Mouse (Mus musculus) cerebellum, adult 2 months (tissue): ENCODE data around the gene H2-Q4. TPM values are rescaled to one million over a fixed set of nuclear protein-coding genes. Genes with fewer than 3 reads are reported as not detected.
A peak's percentile ranks its signal among the peaks of the same experiment; 100 is the strongest.
"Not testable (repeated sequence)": the region's sequence is repeated elsewhere in the genome, so short reads cannot be mapped to it uniquely, and the experiment has no call there.

Experiments used
- DNase-seq, 2 experiments: peaks; one replicate each; pipeline ENCODE4 v3.0.0; 2021
- H3K27ac ChIP-seq: fragments of 200-500 bp; 2 replicates; pipeline ENCODE4 v1.5.1; 2012; ENCODE audit warnings: low read length, control low read depth, inconsistent platforms; ENCODE audit not compliant: insufficient read depth
- H3K27me3 ChIP-seq: fragments of 200-500 bp; 2 replicates; pipeline ENCODE4 v1.6.1; 2012; ENCODE audit warnings: inconsistent platforms, mild to moderate bottlenecking, low read length, moderate library complexity; ENCODE audit not compliant: control insufficient read depth, insufficient read depth
- H3K4me1 ChIP-seq: fragments of 200-500 bp; 2 replicates; pipeline ENCODE4 v1.6.1; 2011; ENCODE audit warnings: low read length; ENCODE audit not compliant: control insufficient read depth, insufficient read depth
- H3K4me3 ChIP-seq: fragments of 200-500 bp; replicated peaks from 2 replicates; pipeline ENCODE3; 2011; ENCODE audit warnings: mild to moderate bottlenecking, low read depth, low read length, control low read depth; ENCODE audit not compliant: insufficient read depth
- CTCF ChIP-seq: fragments of 200-500 bp; IDR thresholded peaks from 2 replicates; pipeline ENCODE4 v1.5.1; 2011; ENCODE audit warnings: low read depth, mild to moderate bottlenecking, control low read depth, low read length, moderate library complexity, borderline replicate concordance; ENCODE audit not compliant: insufficient read depth
- POLR2A ChIP-seq: fragments of 200-500 bp; IDR thresholded peaks from 2 replicates; pipeline ENCODE4 v1.6.1; 2011; ENCODE audit warnings: low read length, control low read depth, borderline replicate concordance; ENCODE audit not compliant: insufficient read depth
- WGBS: fragments of 180-500 bp; shearing (Covaris S2); methylation state at CpG from one replicate; pipeline ENCODE4 v1.1.7; 2018; 5-methylcytosine and 5-hydroxymethylcytosine counted together
- polyA plus RNA-seq: library from polyadenylated mRNA; depleted of rRNA; stranded (reverse); fragments of >200 nt; gene quantifications from 2 replicates; pipeline ENCODE4 v1.2.3, GENCODE M21; 2012; rRNA removed

The H2-Q4 gene
- 5.1 and 7.0 TPM in 2 replicates for polyA plus RNA-seq

GRCm38 (mm10) chr17:35379369-35379728 is at the start of gene H2-Q4:
H2-Q4 (plus strand) TSS chr17:35379617.
- DNase-seq, result peak; percentile 58 to 64
- 2% methylated on average over 16 of the region's 16 CpGs for WGBS
- H3K27ac ChIP-seq, result no peak within 1 kb of the TSS
- H3K4me1 ChIP-seq, result no peaks in the 10 kb centered on the region
- H3K4me3 ChIP-seq, result peak within 1 kb of the TSS; percentile 52
- TF ChIP-seq POLR2A, result no peak
- no peak for TF ChIP-seq CTCF
- no peaks in the 10 kb centered on the region; the same call in 1 of the 2 replicates for H3K27me3 ChIP-seq

GRCm38 (mm10) chr17:35329714-35330113 is 49.7 kb upstream of the H2-Q4 start:
- H3K4me3 ChIP-seq, H3K27ac ChIP-seq, DNase-seq, H3K27me3 ChIP-seq, H3K4me1 ChIP-seq: not testable (repeated sequence)
- WGBS, result 53% methylated on average over 3 of the region's 3 CpGs

GRCm38 (mm10) chr17:35331546-35331945 is 47.9 kb upstream of the H2-Q4 start:
- 56% methylated on average over 6 of the region's 6 CpGs for WGBS
- not testable (repeated sequence) for H3K4me1 ChIP-seq, H3K27me3 ChIP-seq, DNase-seq, H3K4me3 ChIP-seq, H3K27ac ChIP-seq

DNA sequence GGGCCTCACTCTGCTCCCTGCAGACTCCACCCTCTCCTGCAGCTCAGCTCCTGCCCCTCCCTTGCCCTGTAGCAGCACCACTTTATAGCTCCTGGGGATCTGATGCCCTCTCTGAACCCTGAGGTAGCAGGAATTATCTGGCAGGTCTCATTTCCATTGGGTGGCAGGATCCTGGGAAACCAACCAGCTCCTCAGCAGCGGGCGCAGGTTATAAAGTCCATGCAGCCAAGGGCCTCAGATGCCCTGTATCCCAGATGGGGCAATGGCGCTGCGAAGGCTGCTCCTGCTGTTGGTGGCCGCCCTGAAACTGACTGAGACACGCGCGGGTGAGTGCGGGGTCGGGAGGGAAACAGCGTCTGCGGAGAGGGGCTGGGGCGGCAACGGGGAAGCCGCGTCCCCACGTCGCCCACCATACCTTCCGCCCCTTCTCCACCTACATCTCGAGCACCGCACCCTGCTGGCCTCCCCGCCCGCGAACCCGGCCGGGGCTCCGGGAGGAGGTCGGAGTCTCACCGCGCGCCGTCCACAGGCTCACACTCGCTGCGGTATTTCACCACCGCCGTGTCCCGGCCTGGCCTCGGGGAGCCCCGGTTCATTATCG is 37.2 kb upstream of the H2-Q4 start, which contains the start of gene H2-Q2:
Gene H2-Q2, plus strand, starts transcription at position 172 of the 601 bp plus-strand sequence.
- 2% methylated on average over 40 of the region's 40 CpGs for WGBS
- H3K27ac ChIP-seq, result no peak within 1 kb of the TSS
- DNase-seq, result no peak
- TF ChIP-seq POLR2A (no peak), CTCF (no peak)
- peak within 1 kb of the TSS; percentile 35 for H3K4me3 ChIP-seq
- H3K27me3 ChIP-seq, result no peaks in the 10 kb centered on the region; the same call in 1 of the 2 replicates
- H3K4me1 ChIP-seq, result no peaks in the 10 kb centered on the region

DNA sequence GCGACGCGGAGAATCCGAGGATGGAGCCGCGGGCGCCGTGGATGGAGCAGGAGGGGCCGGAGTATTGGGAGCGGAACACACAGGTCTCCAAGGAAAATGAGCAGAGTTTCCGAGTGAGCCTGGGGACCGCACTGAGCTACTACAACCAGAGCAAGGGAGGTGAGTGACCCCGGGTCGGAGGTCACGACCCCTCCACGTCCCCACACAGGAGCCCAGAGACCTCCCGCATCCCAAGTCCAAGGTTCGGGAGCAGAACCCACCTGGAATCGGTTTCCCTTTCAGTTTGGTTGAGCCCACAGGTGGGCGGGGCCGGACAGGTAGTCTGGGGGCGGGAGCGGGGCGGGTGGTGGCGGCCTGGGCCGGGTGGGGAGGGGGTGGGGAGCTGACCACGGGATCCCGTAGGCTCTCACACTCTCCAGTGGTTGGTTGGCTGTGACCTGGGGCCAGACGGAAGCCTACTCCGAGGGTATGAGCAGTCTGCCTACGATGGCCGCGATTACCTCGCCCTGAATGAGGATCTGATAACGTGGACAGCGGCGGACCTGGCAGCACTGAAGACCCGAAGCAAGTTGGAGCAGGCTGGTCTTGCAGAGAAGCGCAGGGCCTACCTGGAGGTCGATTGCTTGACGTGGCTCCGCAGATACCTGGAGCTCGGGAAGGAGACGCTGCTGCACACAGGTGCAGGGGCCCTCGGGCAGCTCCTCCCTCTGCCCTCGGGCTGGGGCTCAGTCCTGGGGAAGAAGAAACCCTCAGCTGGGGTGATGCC is 36.5 kb upstream of the H2-Q4 start:
- 3% methylated on average over 46 of the region's 46 CpGs for WGBS
- TF ChIP-seq CTCF (no peak), POLR2A (no peak)
- Histone ChIP-seq H3K4me3 (peak overlapping the region; percentile 35), H3K27me3 (no peaks in the 10 kb centered on the region; the same call in 1 of the 2 replicates), H3K4me1 (no peaks in the 10 kb centered on the region), H3K27ac (no peak overlapping the region)
- DNase-seq, result no peak

GRCm38 (mm10) chr17:35347659-35348058 is 31.8 kb upstream of the H2-Q4 start:
- not testable (repeated sequence) for H3K4me3 ChIP-seq, H3K4me1 ChIP-seq, H3K27ac ChIP-seq, H3K27me3 ChIP-seq, DNase-seq

DNA sequence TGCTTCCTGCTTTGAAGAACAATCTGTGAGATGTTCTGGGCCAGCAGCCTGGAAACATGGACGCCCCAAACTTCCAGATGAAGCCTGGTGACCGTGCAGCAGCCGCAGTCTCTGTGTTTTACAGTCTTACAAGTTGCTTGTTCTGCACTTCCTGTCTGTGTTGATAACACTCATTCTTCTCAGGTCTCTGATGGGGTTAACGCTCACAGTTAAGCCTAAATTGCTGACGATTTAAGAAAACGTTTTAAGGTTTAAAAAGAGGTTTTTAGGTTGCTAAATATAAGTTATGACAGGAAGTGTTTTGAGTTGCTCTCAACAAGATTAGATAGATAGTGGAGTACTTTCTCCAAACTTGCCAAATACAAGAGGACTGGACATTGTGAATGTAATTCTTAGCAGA is 26.1 kb upstream of the H2-Q4 start:
- not testable (repeated sequence) for H3K4me3 ChIP-seq, H3K4me1 ChIP-seq, H3K27ac ChIP-seq, DNase-seq, H3K27me3 ChIP-seq
- WGBS, result 70% methylated on average over 6 of the region's 6 CpGs

- no peak for TF ChIP-seq POLR2A
- Histone ChIP-seq H3K4me1 (no peaks in the 10 kb centered on the region), H3K4me3 (no peak overlapping the region), H3K27ac (no peak overlapping the region), H3K27me3 (peaks cover 1% of the 10 kb centered on the region; the same call in 1 of the 2 replicates)
- DNase-seq, result no peak
- 63% methylated on average over 2 of the region's 2 CpGs for WGBS
Measured at GRCm38 (mm10) chr17:35354071-35354470, 25.3 kb upstream of the H2-Q4 start.
